Mouse (Mus musculus): ENCODE measurements around the gene Far1. TPM values are rescaled to one million over a fixed set of nuclear protein-coding genes. Genes with fewer than 3 reads are reported as not detected.

Gene Far1
- 20.2 TPM for polyA plus RNA-seq (2014; fragmentation: Illumina TruSeq; extraction: RNeasy Lipid Tissue Mini Kit (QIAGEN cat#74804); ENCODE audit: low read depth, low replicate concordance)

DNA sequence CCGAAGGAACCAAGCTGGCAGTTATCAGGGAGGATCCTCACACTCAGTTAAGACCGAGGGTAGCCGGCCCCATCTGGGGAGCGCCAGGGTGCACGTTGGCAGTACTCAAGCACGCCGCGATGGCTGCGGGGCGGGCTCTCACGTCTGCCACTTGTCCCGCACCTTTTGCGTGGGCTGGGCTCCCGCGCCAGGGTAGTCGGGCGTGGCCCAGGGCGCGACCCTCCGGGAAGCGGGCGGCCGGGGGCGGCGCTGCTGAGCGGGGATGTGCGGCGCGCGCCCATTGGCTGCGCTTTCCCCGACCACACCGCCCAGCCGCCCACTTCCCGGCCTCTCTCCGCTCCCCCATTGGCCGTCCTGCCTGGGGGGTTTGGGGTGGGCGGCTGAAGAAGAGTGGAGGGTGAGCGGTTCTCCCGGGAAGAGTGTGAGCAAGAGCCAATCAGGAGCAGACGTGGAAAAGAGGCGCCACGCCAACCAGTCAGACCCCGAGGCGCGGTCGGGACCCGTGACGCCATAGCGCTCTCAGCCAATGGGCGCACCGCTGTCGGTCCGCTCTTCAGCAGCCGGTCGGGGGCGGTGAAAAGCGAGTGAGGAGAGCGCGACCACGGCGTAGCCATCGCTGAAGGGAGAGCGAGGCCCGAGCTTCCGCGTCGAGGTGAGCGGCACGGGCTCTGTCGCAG lies at the start of gene Far1:
TSS of gene Far1 (plus strand) at position 549 of the 677 bp plus-strand sequence.

Other genes with a start within 250 kb of the Far1 start
- gene Btbd10, start 144.4 kb upstream of the Far1 start, polyA plus RNA-seq (2014; fragmentation: Illumina TruSeq; extraction: RNeasy Lipid Tissue Mini Kit (QIAGEN cat#74804); ENCODE audit: low read depth, low replicate concordance): 13.9 TPM
- not detected for gene Pth, start 125.3 kb upstream of the Far1 start, polyA plus RNA-seq (2014; fragmentation: Illumina TruSeq; extraction: RNeasy Lipid Tissue Mini Kit (QIAGEN cat#74804); ENCODE audit: low read depth, low replicate concordance)

All from heart, adult 10 weeks (tissue).